Mouse (Mus musculus): Measurements from ENCODE around the gene Ltbp1. TPM values are rescaled to one million over a fixed set of nuclear protein-coding genes. Genes with fewer than 3 reads are reported as not detected.
"Not testable (repeated sequence)": the region's sequence is repeated elsewhere in the genome, so short reads cannot be mapped to it uniquely, and the experiment has no call there.

The Ltbp1 gene
- polyA plus RNA-seq, 1 experiment, result 3.7 TPM

GRCm38 (mm10) chr17:75119422-75119821, 114.1 kb downstream of the Ltbp1 start:
- H3K27me3 ChIP-seq (ENCODE audit: control insufficient read depth, insufficient read depth, low read length), result no peaks in the 10 kb centered on the region
- H3K4me1 ChIP-seq (ENCODE audit: control insufficient read depth, insufficient read depth, insufficient read length), result no peaks in the 10 kb centered on the region
- H3K36me3 ChIP-seq (ENCODE audit: control insufficient read depth, insufficient read depth, low read length), result no peaks in the 10 kb centered on the region
- no peak overlapping the region for H3K27ac ChIP-seq (ENCODE audit: insufficient read depth, low read length)
- TF ChIP-seq POLR2A (IDR thresholded peaks at IDR 0.05; ENCODE audit: low read depth, low read length), result no peak
- no peak for TF ChIP-seq CTCF (IDR thresholded peaks at IDR 0.05; ENCODE audit: extremely low read depth, insufficient read depth, insufficient read length, insufficient replicate concordance)
- WGBS, result 29% methylated on average over 3 of the region's 3 CpGs
- H3K4me3 ChIP-seq (ENCODE audit: extremely low read depth, insufficient read depth, insufficient read length), result no peak overlapping the region
- DNase-seq (ENCODE audit: low read depth in 1 of 2, low spot score in 2 of 2), result no peak

- H3K27ac ChIP-seq (ENCODE audit: insufficient read depth, low read length), result no peak overlapping the region
- H3K4me1 ChIP-seq (ENCODE audit: control insufficient read depth, insufficient read depth, insufficient read length), result no peaks in the 10 kb centered on the region
- H3K36me3 ChIP-seq (ENCODE audit: control insufficient read depth, insufficient read depth, low read length), result no peaks in the 10 kb centered on the region
- DNase-seq (ENCODE audit: low read depth in 1 of 2, low spot score in 2 of 2), result no peak
- no peak for TF ChIP-seq CTCF (IDR thresholded peaks at IDR 0.05; ENCODE audit: extremely low read depth, insufficient read depth, insufficient read length, insufficient replicate concordance)
- TF ChIP-seq POLR2A (IDR thresholded peaks at IDR 0.05; ENCODE audit: low read depth, low read length), result no peak
- H3K4me3 ChIP-seq (ENCODE audit: extremely low read depth, insufficient read depth, insufficient read length), result no peak overlapping the region
- 43% methylated on average over 6 of the region's 6 CpGs for WGBS
- no peaks in the 10 kb centered on the region for H3K27me3 ChIP-seq (ENCODE audit: control insufficient read depth, insufficient read depth, low read length)
Observed at GRCm38 (mm10) chr17:75120071-75120470, 114.7 kb downstream of the Ltbp1 start.

- H3K36me3 ChIP-seq (ENCODE audit: control insufficient read depth, insufficient read depth, low read length), result no peaks in the 10 kb centered on the region
- TF ChIP-seq POLR2A (IDR thresholded peaks at IDR 0.05; ENCODE audit: low read depth, low read length) (no peak), CTCF (IDR thresholded peaks at IDR 0.05; ENCODE audit: extremely low read depth, insufficient read depth, insufficient read length, insufficient replicate concordance) (no peak)
- no peak for DNase-seq (ENCODE audit: low read depth in 1 of 2, low spot score in 2 of 2)
- no peak overlapping the region for H3K4me3 ChIP-seq (ENCODE audit: extremely low read depth, insufficient read depth, insufficient read length)
- no peaks in the 10 kb centered on the region for H3K4me1 ChIP-seq (ENCODE audit: control insufficient read depth, insufficient read depth, insufficient read length)
- no peak overlapping the region for H3K27ac ChIP-seq (ENCODE audit: insufficient read depth, low read length)
- no peaks in the 10 kb centered on the region for H3K27me3 ChIP-seq (ENCODE audit: control insufficient read depth, insufficient read depth, low read length)
- WGBS, result 82% methylated on average over 8 of the region's 8 CpGs
Observed at GRCm38 (mm10) chr17:75122584-75123282, 117.4 kb downstream of the Ltbp1 start.

GRCm38 (mm10) chr17:75128337-75128935, 123.1 kb downstream of the Ltbp1 start:
- H3K4me3 ChIP-seq (ENCODE audit: extremely low read depth, insufficient read depth, insufficient read length), result no peak overlapping the region
- no peaks in the 10 kb centered on the region for H3K27me3 ChIP-seq (ENCODE audit: control insufficient read depth, insufficient read depth, low read length)
- 48% methylated on average over 8 of the region's 8 CpGs for WGBS
- no peaks in the 10 kb centered on the region for H3K4me1 ChIP-seq (ENCODE audit: control insufficient read depth, insufficient read depth, insufficient read length)
- peak in 1 of 2 experiments; percentile 8 for DNase-seq (ENCODE audit: low read depth in 1 of 2, low spot score in 2 of 2)
- TF ChIP-seq CTCF (IDR thresholded peaks at IDR 0.05; ENCODE audit: extremely low read depth, insufficient read depth, insufficient read length, insufficient replicate concordance) (no peak), POLR2A (IDR thresholded peaks at IDR 0.05; ENCODE audit: low read depth, low read length) (no peak)
- no peaks in the 10 kb centered on the region for H3K36me3 ChIP-seq (ENCODE audit: control insufficient read depth, insufficient read depth, low read length)
- H3K27ac ChIP-seq (ENCODE audit: insufficient read depth, low read length), result no peak overlapping the region

- WGBS, result 81% methylated on average over 4 of the region's 4 CpGs
- H3K4me3 ChIP-seq (ENCODE audit: extremely low read depth, insufficient read depth, insufficient read length), result no peak overlapping the region
- H3K27me3 ChIP-seq (ENCODE audit: control insufficient read depth, insufficient read depth, low read length), result no peaks in the 10 kb centered on the region
- no peaks in the 10 kb centered on the region for H3K36me3 ChIP-seq (ENCODE audit: control insufficient read depth, insufficient read depth, low read length)
- H3K27ac ChIP-seq (ENCODE audit: insufficient read depth, low read length), result no peak overlapping the region
- H3K4me1 ChIP-seq (ENCODE audit: control insufficient read depth, insufficient read depth, insufficient read length), result no peaks in the 10 kb centered on the region
- TF ChIP-seq CTCF (IDR thresholded peaks at IDR 0.05; ENCODE audit: extremely low read depth, insufficient read depth, insufficient read length, insufficient replicate concordance), result no peak
- TF ChIP-seq POLR2A (IDR thresholded peaks at IDR 0.05; ENCODE audit: low read depth, low read length), result no peak
- no peak for DNase-seq (ENCODE audit: low read depth in 1 of 2, low spot score in 2 of 2)
Observed at GRCm38 (mm10) chr17:75133983-75134382, 128.6 kb downstream of the Ltbp1 start.

- Histone ChIP-seq H3K27ac (ENCODE audit: insufficient read depth, low read length) (no peak overlapping the region), H3K36me3 (ENCODE audit: control insufficient read depth, insufficient read depth, low read length) (no peaks in the 10 kb centered on the region), H3K4me1 (ENCODE audit: control insufficient read depth, insufficient read depth, insufficient read length) (no peaks in the 10 kb centered on the region), H3K27me3 (ENCODE audit: control insufficient read depth, insufficient read depth, low read length) (no peaks in the 10 kb centered on the region), H3K4me3 (ENCODE audit: extremely low read depth, insufficient read depth, insufficient read length) (no peak overlapping the region)
- 86% methylated on average over 2 of the region's 2 CpGs for WGBS
- no peak for TF ChIP-seq CTCF (IDR thresholded peaks at IDR 0.05; ENCODE audit: extremely low read depth, insufficient read depth, insufficient read length, insufficient replicate concordance)
- TF ChIP-seq POLR2A (IDR thresholded peaks at IDR 0.05; ENCODE audit: low read depth, low read length), result no peak
- DNase-seq (ENCODE audit: low read depth in 1 of 2, low spot score in 2 of 2), result no peak
Observed at GRCm38 (mm10) chr17:75139731-75140130, 134.4 kb downstream of the Ltbp1 start.

- H3K4me1 ChIP-seq (ENCODE audit: control insufficient read depth, insufficient read depth, insufficient read length); H3K27ac ChIP-seq (ENCODE audit: insufficient read depth, low read length); DNase-seq (ENCODE audit: low read depth in 1 of 2, low spot score in 2 of 2); H3K27me3 ChIP-seq (ENCODE audit: control insufficient read depth, insufficient read depth, low read length); H3K36me3 ChIP-seq (ENCODE audit: control insufficient read depth, insufficient read depth, low read length); H3K4me3 ChIP-seq (ENCODE audit: extremely low read depth, insufficient read depth, insufficient read length): not testable (repeated sequence)
- WGBS, result 61% methylated on average over 7 of the region's 7 CpGs
Observed at GRCm38 (mm10) chr17:75142845-75143244, 137.5 kb downstream of the Ltbp1 start.

All from spleen, adult 2 months (tissue).